Mouse (Mus musculus) kidney, embryonic 16.5 days (tissue): Measurements from ENCODE around the gene Zfp748. TPM values are rescaled to one million over a fixed set of nuclear protein-coding genes. Genes with fewer than 3 reads are reported as not detected.

ENCODE experiments used
- polyA plus RNA-seq: library from polyadenylated mRNA; unstranded; fragments of >200 nt; fragmentation: Nextera tagmentation; extraction: Ambion mirVana; gene quantifications from 2 replicates; pipeline ENCODE4 v1.2.1, GENCODE M21; 2015

Gene Zfp748
- polyA plus RNA-seq, 1 experiment from 2014 or later: 13.5 TPM

Other genes with a start within 250 kb of the Zfp748 start
- 0.76 and 0.86 TPM in 2 replicates for gene Zfp457, start 247.3 kb downstream of the Zfp748 start, polyA plus RNA-seq
- 2.7 and 2.8 TPM in 2 replicates for gene Zfp595, start 221.3 kb downstream of the Zfp748 start, polyA plus RNA-seq
- gene Gm28044, start 193.3 kb downstream of the Zfp748 start, polyA plus RNA-seq: not detected in 2 replicates
- 1.3 TPM in 2 replicates for gene Zfp953, start 193.2 kb downstream of the Zfp748 start, polyA plus RNA-seq
- 0.44 and 0.50 TPM in 2 replicates for gene Gm28041, start 178.1 kb downstream of the Zfp748 start, polyA plus RNA-seq
- gene Zfp456, start 178.0 kb downstream of the Zfp748 start, polyA plus RNA-seq: 1.6 and 2.4 TPM in 2 replicates
- 8.5 and 10.1 TPM in 2 replicates for gene Zfp429, start 154.0 kb downstream of the Zfp748 start, polyA plus RNA-seq
- gene Zfp459, start 132.4 kb downstream of the Zfp748 start, polyA plus RNA-seq: 1.1 TPM in 2 replicates
- 10.7 and 12.0 TPM in 2 replicates for gene Zfp874a, start 102.2 kb downstream of the Zfp748 start, polyA plus RNA-seq
- 2.6 and 3.4 TPM in 2 replicates for gene Zfp874b, start 69.6 kb downstream of the Zfp748 start, polyA plus RNA-seq
- 14.4 and 15.2 TPM in 2 replicates for gene Zfp58, start 53.3 kb downstream of the Zfp748 start, polyA plus RNA-seq
- gene Gm26965, start 27.7 kb downstream of the Zfp748 start, polyA plus RNA-seq: not detected in 2 replicates
- gene Zfp87, start 27.7 kb downstream of the Zfp748 start, polyA plus RNA-seq: 26.1 and 28.3 TPM in 2 replicates
- gene Zfp729b, start 55.9 kb upstream of the Zfp748 start, polyA plus RNA-seq: 4.3 and 4.7 TPM in 2 replicates
- gene Gm49345, start 83.9 kb upstream of the Zfp748 start, polyA plus RNA-seq: not detected in 2 replicates
- 3.1 TPM in 2 replicates for gene Zfp729a, start 84.0 kb upstream of the Zfp748 start, polyA plus RNA-seq
- 11.0 and 13.4 TPM in 2 replicates for gene Zfp738, start 133.2 kb upstream of the Zfp748 start, polyA plus RNA-seq
- 7.1 and 7.3 TPM in 2 replicates for gene Zfp65, start 175.3 kb upstream of the Zfp748 start, polyA plus RNA-seq
- 6.3 and 6.4 TPM in 2 replicates for gene Zfp85, start 201.4 kb upstream of the Zfp748 start, polyA plus RNA-seq
- gene Zfp493, start 225.9 kb upstream of the Zfp748 start, polyA plus RNA-seq: 2.6 and 2.7 TPM in 2 replicates